Mouse (Mus musculus) ES-Bruce4 (cell line): ENCODE data around the gene P2ry13. TPM values are rescaled to one million over a fixed set of nuclear protein-coding genes. Genes with fewer than 3 reads are reported as not detected.

Source experiments
- H3K27ac ChIP-seq: 2 replicates; pipeline ENCODE4 v1.5.1; 2012; ENCODE audit warnings: low read length, inconsistent platforms; ENCODE audit not compliant: insufficient read depth
- H3K27me3 ChIP-seq: 2 replicates; pipeline ENCODE4 v1.6.1; 2012; ENCODE audit warnings: mild to moderate bottlenecking, low read length, inconsistent platforms; ENCODE audit not compliant: control insufficient read depth, poor library complexity, insufficient read depth, severe bottlenecking
- H3K36me3 ChIP-seq: 2 replicates; pipeline ENCODE4 v1.6.1; 2012; ENCODE audit warnings: inconsistent platforms, mild to moderate bottlenecking, low read length, moderate library complexity; ENCODE audit not compliant: control insufficient read depth, poor library complexity, insufficient read depth, severe bottlenecking
- H3K4me1 ChIP-seq: one replicate; pipeline ENCODE4 v1.8.1; 2011; ENCODE audit warnings: low read length; ENCODE audit not compliant: control insufficient read depth, insufficient read depth
- H3K4me3 ChIP-seq: 2 replicates; pipeline ENCODE4 v1.5.1; 2011; ENCODE audit warnings: low read depth, mild to moderate bottlenecking, low read length
- H3K9ac ChIP-seq: 2 replicates; pipeline ENCODE4 v1.6.1; 2012; ENCODE audit warnings: low read depth, mild to moderate bottlenecking, inconsistent platforms; ENCODE audit not compliant: poor library complexity, severe bottlenecking
- H3K9me3 ChIP-seq: replicated peaks from 2 replicates; pipeline ENCODE4 v1.6.1; 2012; ENCODE audit warnings: mild to moderate bottlenecking, low read length, inconsistent platforms; ENCODE audit not compliant: control insufficient read depth, poor library complexity, insufficient read depth, severe bottlenecking
- CTCF ChIP-seq: IDR thresholded peaks from one replicate; pipeline ENCODE4 v1.8.1; 2011; ENCODE audit warnings: low read depth, low read length
- EP300 ChIP-seq: IDR thresholded peaks from 2 replicates; pipeline ENCODE4 v1.6.1; 2011; ENCODE audit warnings: low read depth, low read length; ENCODE audit not compliant: insufficient read depth
- POLR2A ChIP-seq: IDR thresholded peaks from one replicate; pipeline ENCODE4 v1.8.1; 2011; ENCODE audit warnings: low read length; ENCODE audit not compliant: insufficient read depth
- polyA plus RNA-seq: library from polyadenylated mRNA; stranded (reverse); fragments of >200 nt; gene quantifications from 2 replicates; pipeline ENCODE4 v1.2.4, GENCODE M21; 2011; ENCODE audit warnings: low read depth; ENCODE audit not compliant: missing spikeins, insufficient read depth, insufficient read length

Gene P2ry13
- polyA plus RNA-seq, 1 experiment: not detected

DNA sequence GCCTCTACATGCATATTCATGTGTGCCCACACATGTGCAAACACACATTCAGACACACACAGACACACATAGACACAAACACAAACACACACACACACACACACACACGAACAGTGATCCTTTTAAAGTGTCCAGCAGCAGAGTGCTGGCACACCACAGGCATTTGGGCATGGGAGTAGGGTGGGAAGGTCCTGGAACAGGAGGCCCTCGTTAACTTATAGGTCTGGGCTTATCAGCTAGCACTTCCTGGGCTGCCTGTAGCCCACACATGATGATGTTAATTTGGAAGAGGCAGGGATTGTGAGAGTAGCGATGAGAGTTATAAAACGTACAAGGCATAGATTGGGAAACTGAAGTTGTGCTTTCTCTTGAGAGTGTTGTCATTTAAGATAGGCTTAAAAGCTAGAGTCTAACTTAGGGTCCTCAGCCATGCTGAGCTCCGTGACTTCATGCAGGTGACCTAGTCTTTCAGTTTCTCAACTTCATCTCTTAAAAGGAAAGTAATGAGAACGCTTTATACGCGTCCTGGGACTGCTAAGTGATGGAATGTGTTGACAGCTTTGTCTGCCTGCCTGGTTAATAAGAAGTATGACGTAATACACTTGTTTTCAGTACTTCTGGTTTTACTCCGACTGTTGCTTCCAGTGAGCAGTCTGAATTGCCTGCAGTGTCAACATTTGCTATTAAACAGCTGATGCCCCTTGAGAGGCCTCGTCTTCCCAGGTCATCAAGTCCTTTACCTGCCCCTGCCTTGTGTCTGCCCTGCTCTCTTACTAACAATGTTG, 5.8 kb downstream of the P2ry13 start:
- TF ChIP-seq EP300: no peak
- Histone ChIP-seq H3K9ac (no peak overlapping the region), H3K27me3 (no peaks in the 10 kb centered on the region; the same call in 1 of the 2 replicates), H3K36me3 (no peaks in the 10 kb centered on the region), H3K4me1 (no peaks in the 10 kb centered on the region), H3K4me3 (no peak overlapping the region), H3K9me3 (no peaks in the 10 kb centered on the region), H3K27ac (no peak overlapping the region)

GRCm38 (mm10) chr3:59203802-59204520, 6.7 kb downstream of the P2ry13 start:
- Histone ChIP-seq H3K4me3 (no peak overlapping the region), H3K9ac (no peak overlapping the region), H3K4me1 (no peaks in the 10 kb centered on the region), H3K27me3 (no peaks in the 10 kb centered on the region; the same call in 1 of the 2 replicates), H3K36me3 (no peaks in the 10 kb centered on the region), H3K9me3 (no peaks in the 10 kb centered on the region), H3K27ac (no peak overlapping the region)
- TF ChIP-seq EP300: no peak
- TF ChIP-seq CTCF: no peak
- TF ChIP-seq POLR2A: no peak

- Histone ChIP-seq H3K27ac (no peak overlapping the region), H3K9ac (no peak overlapping the region), H3K27me3 (no peaks in the 10 kb centered on the region; the same call in 1 of the 2 replicates), H3K9me3 (no peaks in the 10 kb centered on the region), H3K4me1 (no peaks in the 10 kb centered on the region), H3K4me3 (no peak overlapping the region), H3K36me3 (no peaks in the 10 kb centered on the region)
- no peak for TF ChIP-seq POLR2A
- no peak for TF ChIP-seq EP300
- TF ChIP-seq CTCF: no peak
These were observed 13.2 kb downstream of the P2ry13 start for GRCm38 (mm10) chr3:59197329-59197948.

DNA sequence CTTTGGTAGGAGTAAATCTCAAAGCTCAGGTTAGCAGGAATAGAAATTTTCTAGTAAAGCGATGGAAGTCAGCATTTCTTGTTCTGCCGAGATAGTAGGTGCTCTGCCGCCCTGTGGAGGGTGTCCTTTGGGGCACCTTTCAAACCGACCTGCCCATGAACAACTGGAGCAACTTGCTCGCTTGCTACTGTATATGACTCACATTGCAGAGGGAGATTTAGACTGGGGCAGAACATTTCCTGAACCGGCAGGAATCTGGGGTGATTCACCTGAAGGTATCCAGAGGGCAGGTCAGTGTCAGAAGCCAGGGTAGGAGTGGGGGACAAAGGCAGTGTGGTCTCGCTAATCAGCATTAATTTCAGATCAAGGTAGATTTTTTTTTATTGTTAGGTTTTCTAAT, 15.7 kb downstream of the P2ry13 start, which contains the start of gene Gpr87:
Gpr87 (minus strand) TSS at position 167 of the 400 bp plus-strand sequence.
- H3K36me3 ChIP-seq: no peaks in the 10 kb centered on the region
- no peaks in the 10 kb centered on the region for H3K9me3 ChIP-seq
- H3K9ac ChIP-seq: no peak within 1 kb of the TSS
- no peaks in the 10 kb centered on the region for H3K4me1 ChIP-seq
- H3K4me3 ChIP-seq: no peak within 1 kb of the TSS
- TF ChIP-seq CTCF: no peak
- TF ChIP-seq POLR2A: no peak
- no peak for TF ChIP-seq EP300
- no peaks in the 10 kb centered on the region for H3K27me3 ChIP-seq
- no peak within 1 kb of the TSS for H3K27ac ChIP-seq

DNA sequence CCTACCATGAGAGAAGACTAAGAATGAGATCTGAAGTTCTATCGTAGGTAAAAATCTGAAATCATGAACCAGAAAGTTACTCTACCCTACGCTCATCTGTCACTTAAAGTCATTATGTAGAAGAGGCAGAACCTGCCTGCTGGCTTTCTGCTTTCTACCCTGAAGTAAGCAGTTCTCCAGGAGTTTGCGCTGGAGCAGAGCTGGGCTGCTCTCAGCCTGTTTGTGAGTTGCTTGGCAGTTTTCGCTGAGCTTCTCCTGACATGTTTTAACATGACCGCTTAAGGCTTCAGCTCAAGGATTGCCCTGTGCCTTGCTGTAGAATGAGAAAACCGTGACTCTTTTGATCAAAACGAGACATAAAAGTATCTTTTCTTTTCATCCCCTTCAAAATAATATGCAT, 16.6 kb downstream of the P2ry13 start:
- Histone ChIP-seq H3K4me3 (no peak overlapping the region), H3K27ac (no peak overlapping the region), H3K4me1 (no peaks in the 10 kb centered on the region), H3K27me3 (no peaks in the 10 kb centered on the region), H3K9me3 (no peaks in the 10 kb centered on the region), H3K9ac (no peak overlapping the region), H3K36me3 (no peaks in the 10 kb centered on the region)
- TF ChIP-seq CTCF (no peak), POLR2A (no peak), EP300 (no peak)
